Mouse (Mus musculus) intestine, postnatal 0 days (tissue): Measurements from ENCODE around the gene Crtc2. TPM values are rescaled to one million over a fixed set of nuclear protein-coding genes. Genes with fewer than 3 reads are reported as not detected.

ENCODE experiments used
- ATAC-seq: fragments of 200-750 bp; cut with Nextera tagmentation; 2 replicates; pipeline ENCODE4 v1.8.0; 2017; ENCODE audit warnings: mild to moderate bottlenecking, moderate TSS enrichment, moderate library complexity
- H3K27ac ChIP-seq: fragments of 300-500 bp; sonication (generic); 2 replicates; pipeline ENCODE4 v1.5.1; 2014; ENCODE audit warnings: mild to moderate bottlenecking, low read depth, low read length, moderate library complexity
- H3K27me3 ChIP-seq: fragments of 300-500 bp; sonication (generic); replicated peaks from 2 replicates; pipeline ENCODE4 v1.6.1; 2014; ENCODE audit warnings: low read length, mixed read lengths; ENCODE audit not compliant: control insufficient read depth, insufficient read depth
- H3K36me3 ChIP-seq: fragments of 300-500 bp; sonication (generic); 2 replicates; pipeline ENCODE4 v1.6.1; 2014; ENCODE audit warnings: mild to moderate bottlenecking, moderate library complexity; ENCODE audit not compliant: control insufficient read depth, insufficient read depth
- H3K4me1 ChIP-seq: fragments of 300-500 bp; sonication (generic); replicated peaks from 2 replicates; pipeline ENCODE4 v1.6.1; 2014; ENCODE audit warnings: antibody characterized with exemption, low read length, mixed read lengths; ENCODE audit not compliant: control insufficient read depth, insufficient read depth
- H3K4me2 ChIP-seq: fragments of 300-500 bp; sonication (generic); replicated peaks from 2 replicates; pipeline ENCODE4 v1.6.1; 2014; ENCODE audit warnings: low read depth, mild to moderate bottlenecking, moderate library complexity
- H3K4me3 ChIP-seq: fragments of 300-500 bp; sonication (generic); 2 replicates; pipeline ENCODE4 v1.5.1; 2014; ENCODE audit warnings: low read depth, low read length
- H3K9ac ChIP-seq: fragments of 300-500 bp; sonication (generic); 2 replicates; pipeline ENCODE4 v1.6.1; 2014; ENCODE audit warnings: mild to moderate bottlenecking, low read depth, low read length
- H3K9me3 ChIP-seq: fragments of 300-500 bp; sonication (generic); 2 replicates; pipeline ENCODE4 v1.6.1; 2016; ENCODE audit warnings: mixed run types; ENCODE audit not compliant: control insufficient read depth
- CTCF ChIP-seq: sonication (generic); IDR thresholded peaks from 2 replicates; pipeline ENCODE4 v1.5.1; 2016; ENCODE audit warnings: low read depth, mild to moderate bottlenecking, control low read depth, antibody characterized with exemption, moderate library complexity
- WGBS: fragments of 180-500 bp; shearing (Covaris S2); extraction: QIAGEN DNeasy Blood & Tissue Kit; methylation state at CpG from one replicate; pipeline ENCODE4 v1.1.7; 2014; 5-methylcytosine and 5-hydroxymethylcytosine counted together
- polyA plus RNA-seq: library from polyadenylated mRNA; unstranded; fragments of >200 nt; fragmentation: Nextera tagmentation; extraction: Ambion mirVana; gene quantifications from 2 replicates; pipeline ENCODE4 v1.2.1, GENCODE M21; 2015

The Crtc2 gene
- polyA plus RNA-seq, 1 experiment from 2014 or later = 14.9 TPM

GRCm38 (mm10) chr3:90268190-90268589 is 14.2 kb downstream of the Crtc2 start:
- Histone ChIP-seq H3K4me3 (no peak overlapping the region), H3K27me3 (no peaks in the 10 kb centered on the region), H3K9ac (no peak overlapping the region), H3K4me2 (no peak overlapping the region), H3K36me3 (peaks cover 18% of the 10 kb centered on the region; the same call in 1 of the 2 replicates), H3K27ac (no peak overlapping the region), H3K4me1 (no peaks in the 10 kb centered on the region; the same call in 1 of the 2 replicates), H3K9me3 (no peaks in the 10 kb centered on the region)
- 93% methylated on average over 11 of the region's 11 CpGs for WGBS
- TF ChIP-seq CTCF = no peak
- no peak for ATAC-seq

GRCm38 (mm10) chr3:90268971-90269370 is 15.0 kb downstream of the Crtc2 start:
- H3K4me1 ChIP-seq = no peaks in the 10 kb centered on the region; the same call in 1 of the 2 replicates
- no peak overlapping the region for H3K4me2 ChIP-seq
- no peak overlapping the region for H3K27ac ChIP-seq
- H3K9ac ChIP-seq = no peak overlapping the region
- TF ChIP-seq CTCF = no peak
- no peak overlapping the region for H3K4me3 ChIP-seq
- H3K9me3 ChIP-seq = no peaks in the 10 kb centered on the region
- H3K27me3 ChIP-seq = no peaks in the 10 kb centered on the region
- peaks cover 16% of the 10 kb centered on the region; the same call in 1 of the 2 replicates for H3K36me3 ChIP-seq
- 86% methylated on average over 16 of the region's 16 CpGs for WGBS
- ATAC-seq = no peak

DNA sequence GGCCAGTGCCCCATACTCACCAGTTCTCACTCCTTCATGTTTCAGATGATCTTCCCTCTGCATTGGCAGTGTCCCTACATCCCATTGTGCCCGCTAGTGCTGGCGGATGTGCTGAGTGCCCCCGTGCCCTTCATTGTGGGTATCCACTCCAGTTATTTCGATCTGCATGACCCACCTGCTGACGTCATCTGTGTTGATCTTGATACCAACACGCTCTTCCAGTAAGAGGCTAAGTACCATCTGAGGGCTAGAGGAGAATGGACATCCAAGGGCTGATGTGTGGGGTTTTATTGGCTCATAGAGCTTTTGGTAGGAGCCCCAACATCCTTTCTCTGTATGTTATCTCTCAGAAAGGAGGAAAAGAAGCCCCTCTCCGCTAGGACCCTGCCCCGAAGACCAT is 16.8 kb downstream of the Crtc2 start:
- Histone ChIP-seq H3K9me3 (no peaks in the 10 kb centered on the region), H3K27me3 (no peaks in the 10 kb centered on the region), H3K9ac (no peak overlapping the region), H3K4me2 (no peak overlapping the region), H3K27ac (no peak overlapping the region), H3K36me3 (peaks cover 16% of the 10 kb centered on the region; the same call in 1 of the 2 replicates), H3K4me3 (no peak overlapping the region), H3K4me1 (no peaks in the 10 kb centered on the region; the same call in 1 of the 2 replicates)
- no peak for TF ChIP-seq CTCF
- no peak for ATAC-seq
- 91% methylated on average over 8 of the region's 8 CpGs for WGBS

DNA sequence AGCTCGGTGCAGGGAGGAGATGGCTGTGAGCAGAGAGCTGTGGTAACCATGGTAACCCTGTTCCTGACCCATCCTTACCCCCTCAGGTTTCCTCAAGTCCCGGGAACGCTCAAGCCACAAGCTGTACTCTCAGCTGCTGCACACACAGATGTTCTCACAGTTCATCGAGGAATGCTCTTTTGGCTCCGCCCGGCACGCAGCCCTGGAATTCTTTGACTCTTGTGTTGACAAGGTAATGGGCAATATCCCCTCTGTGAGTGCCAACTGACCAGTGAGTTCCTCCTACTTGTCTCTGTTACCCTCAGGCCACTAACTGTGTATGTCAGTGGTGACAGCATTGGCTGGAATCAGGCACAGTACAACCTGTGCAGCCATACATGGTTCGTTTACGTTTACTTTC is 18.2 kb downstream of the Crtc2 start:
- H3K4me1 ChIP-seq = no peaks in the 10 kb centered on the region
- H3K27ac ChIP-seq = no peak overlapping the region
- no peak for TF ChIP-seq CTCF
- 70% methylated on average over 9 of the region's 9 CpGs for WGBS
- ATAC-seq = no peak
- H3K9ac ChIP-seq = no peak overlapping the region
- H3K27me3 ChIP-seq = no peaks in the 10 kb centered on the region
- H3K4me3 ChIP-seq = no peak overlapping the region
- peaks cover 28% of the 10 kb centered on the region; the same call in 1 of the 2 replicates for H3K36me3 ChIP-seq
- H3K4me2 ChIP-seq = no peak overlapping the region
- no peaks in the 10 kb centered on the region for H3K9me3 ChIP-seq

DNA sequence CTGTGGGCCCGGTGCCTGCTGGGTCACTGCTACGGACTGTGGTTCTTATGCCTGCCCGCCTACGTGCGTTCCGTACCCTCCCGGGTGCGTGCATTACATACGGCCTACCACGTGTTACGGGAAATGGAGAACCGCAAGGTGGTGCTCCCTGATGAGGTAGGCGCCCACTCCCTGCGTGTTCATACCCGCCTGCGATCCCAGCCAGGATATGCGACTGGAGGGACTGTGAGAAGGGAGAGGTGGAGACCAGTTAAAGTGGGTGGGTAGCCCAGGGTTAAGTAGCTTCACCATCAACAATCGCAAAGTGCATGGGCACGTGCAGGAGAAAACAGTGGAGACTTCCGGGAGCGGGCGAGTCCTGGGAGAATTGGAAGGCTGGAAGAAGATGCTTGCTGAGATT is 19.9 kb downstream of the Crtc2 start:
- no peak overlapping the region for H3K27ac ChIP-seq
- ATAC-seq = no peak
- no peak overlapping the region for H3K4me3 ChIP-seq
- no peaks in the 10 kb centered on the region for H3K9me3 ChIP-seq
- H3K4me1 ChIP-seq = no peaks in the 10 kb centered on the region
- WGBS = 95% methylated on average over 22 of the region's 22 CpGs
- H3K36me3 ChIP-seq = peaks cover 41% of the 10 kb centered on the region; the same call in 1 of the 2 replicates
- H3K9ac ChIP-seq = no peak overlapping the region
- no peaks in the 10 kb centered on the region for H3K27me3 ChIP-seq
- no peak for TF ChIP-seq CTCF
- H3K4me2 ChIP-seq = no peak overlapping the region

- Histone ChIP-seq H3K4me1 (no peaks in the 10 kb centered on the region), H3K27me3 (no peaks in the 10 kb centered on the region), H3K36me3 (peaks cover 50% of the 10 kb centered on the region; the same call in 1 of the 2 replicates), H3K9ac (no peak overlapping the region), H3K27ac (no peak overlapping the region), H3K4me3 (no peak overlapping the region), H3K4me2 (no peak overlapping the region), H3K9me3 (no peaks in the 10 kb centered on the region)
- ATAC-seq = no peak
- 91% methylated on average over 11 of the region's 11 CpGs for WGBS
- no peak for TF ChIP-seq CTCF
Observed at GRCm38 (mm10) chr3:90275286-90275685, 21.3 kb downstream of the Crtc2 start.

- Histone ChIP-seq H3K9me3 (no peaks in the 10 kb centered on the region), H3K36me3 (peaks cover 49% of the 10 kb centered on the region; the same call in 1 of the 2 replicates)
- WGBS = 67% methylated on average over 16 of the region's 16 CpGs
Observed at GRCm38 (mm10) chr3:90276858-90277257, 22.9 kb downstream of the Crtc2 start.

More at GRCm38 (mm10) chr3:90276858-90277257, 22.9 kb downstream of the Crtc2 start:
- no peak overlapping the region for H3K27ac ChIP-seq
- no peak overlapping the region for H3K4me2 ChIP-seq
- no peak overlapping the region for H3K9ac ChIP-seq
- no peaks in the 10 kb centered on the region for H3K27me3 ChIP-seq
- H3K4me3 ChIP-seq = no peak overlapping the region
- H3K4me1 ChIP-seq = no peaks in the 10 kb centered on the region
- ATAC-seq = no peak
- TF ChIP-seq CTCF = no peak
